Mouse (Mus musculus) hindbrain, embryonic 12.5 days (tissue): ENCODE data around the gene Apoa5. TPM values are rescaled to one million over a fixed set of nuclear protein-coding genes. Genes with fewer than 3 reads are reported as not detected.

ENCODE experiments used
- ATAC-seq: fragments of 200-750 bp; cut with Nextera tagmentation; 2 replicates; pipeline ENCODE4 v1.8.0; 2017; ENCODE audit warnings: moderate TSS enrichment; ENCODE audit not compliant: low FRiP score
- H3K27ac ChIP-seq: fragments of 300-500 bp; sonication (generic); 2 replicates; pipeline ENCODE4 v1.5.1; 2016; ENCODE audit warnings: mild to moderate bottlenecking
- H3K27me3 ChIP-seq: fragments of 300-500 bp; sonication (generic); 2 replicates; pipeline ENCODE4 v1.6.1; 2016; ENCODE audit warnings: mild to moderate bottlenecking
- H3K36me3 ChIP-seq: fragments of 300-500 bp; sonication (generic); 2 replicates; pipeline ENCODE4 v1.6.1; 2016; ENCODE audit warnings: mild to moderate bottlenecking
- H3K4me1 ChIP-seq: fragments of 300-500 bp; sonication (generic); 2 replicates; pipeline ENCODE4 v1.6.1; 2016
- H3K4me2 ChIP-seq: fragments of 300-500 bp; sonication (generic); replicated peaks from 2 replicates; pipeline ENCODE4 v1.6.1; 2016; ENCODE audit warnings: mild to moderate bottlenecking
- H3K4me3 ChIP-seq: fragments of 300-500 bp; sonication (generic); 2 replicates; pipeline ENCODE4 v1.5.1; 2016; ENCODE audit warnings: mild to moderate bottlenecking
- H3K9ac ChIP-seq: fragments of 300-500 bp; sonication (generic); 2 replicates; pipeline ENCODE4 v1.6.1; 2016; ENCODE audit warnings: mild to moderate bottlenecking, moderate library complexity
- H3K9me3 ChIP-seq: fragments of 300-500 bp; sonication (generic); replicated peaks from 2 replicates; pipeline ENCODE4 v1.6.1; 2016; ENCODE audit warnings: mild to moderate bottlenecking
- WGBS: fragments of 180-500 bp; shearing (Covaris S2); methylation state at CpG from one replicate; pipeline ENCODE4 v1.1.7; 2016; 5-methylcytosine and 5-hydroxymethylcytosine counted together
- polyA plus RNA-seq: library from polyadenylated mRNA; unstranded; fragments of >200 nt; fragmentation: Nextera tagmentation; extraction: Ambion mirVana; gene quantifications from 2 replicates; pipeline ENCODE4 v1.2.1, GENCODE M21; 2016

Apoa5 gene
- polyA plus RNA-seq, 1 experiment from 2014 or later: 0.19 TPM

DNA sequence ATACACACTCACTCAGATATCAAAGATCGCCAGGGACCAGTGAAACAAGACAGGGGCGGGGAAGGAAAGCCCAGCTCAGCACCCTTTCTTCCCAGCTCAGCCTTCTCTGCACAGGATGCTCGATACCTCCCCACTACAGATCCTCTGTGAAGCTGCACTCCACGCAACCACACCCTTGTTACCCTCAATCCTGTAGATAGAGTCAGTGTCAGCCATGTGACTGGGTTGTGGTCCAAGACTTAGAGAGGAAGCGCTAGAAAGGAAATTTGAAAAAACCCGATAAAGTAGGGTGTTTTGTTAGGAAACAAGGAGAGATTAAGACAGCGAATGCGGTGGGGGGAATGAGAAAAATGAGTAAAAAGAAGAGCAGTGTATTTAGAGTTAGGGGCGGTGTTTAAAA is 3.6 kb downstream of the Apoa5 start:
- Histone ChIP-seq H3K27me3 (peaks cover 25% of the 10 kb centered on the region), H3K9ac (no peak overlapping the region), H3K9me3 (no peaks in the 10 kb centered on the region), H3K4me3 (no peak overlapping the region), H3K27ac (no peak overlapping the region), H3K4me2 (peak overlapping the region; percentile 99; the same call in 1 of the 2 replicates), H3K4me1 (peaks cover 15% of the 10 kb centered on the region), H3K36me3 (peaks cover 22% of the 10 kb centered on the region)
- WGBS: 90% methylated on average over 9 of the region's 9 CpGs
- ATAC-seq: no peak

DNA sequence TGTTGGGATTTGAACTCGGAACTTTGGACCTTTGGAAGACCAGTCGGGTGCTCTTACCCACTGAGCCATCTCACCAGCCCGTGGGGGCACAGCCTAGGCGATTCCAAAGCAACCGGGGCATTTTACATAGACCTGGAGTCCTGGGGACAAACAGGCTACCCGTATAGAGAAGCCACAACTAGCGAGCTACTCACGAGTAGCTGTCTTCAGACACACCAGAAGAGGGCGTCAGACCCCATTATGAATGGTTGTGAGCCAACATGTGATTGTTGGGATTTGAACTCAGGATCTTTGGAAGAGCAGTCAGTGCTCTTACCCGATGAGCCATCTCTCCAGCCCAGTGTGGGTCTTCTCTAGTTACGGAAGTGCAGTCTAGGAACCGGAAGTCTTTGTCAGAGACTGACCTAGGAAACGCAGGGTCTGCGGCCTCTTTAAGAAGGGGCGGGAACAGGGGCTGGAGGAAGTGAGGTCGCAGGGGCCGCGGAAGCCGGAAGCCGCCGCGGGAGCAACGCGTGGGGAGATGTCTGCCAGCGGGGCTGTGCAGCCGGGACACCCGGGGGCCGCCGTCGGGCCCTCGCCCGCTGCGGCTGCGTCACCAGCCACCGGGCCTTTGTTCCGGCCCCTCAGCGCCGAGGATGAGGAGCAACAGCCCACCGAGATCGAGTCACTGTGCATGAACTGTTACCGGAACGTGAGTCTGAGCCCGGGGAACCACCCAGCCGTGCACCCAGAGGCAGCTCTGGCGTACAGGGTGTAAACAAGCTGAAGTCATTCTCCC is 4.4 kb downstream of the Apoa5 start, which contains the start of gene Zpr1:
Gene Zpr1 (plus strand): TSS at position 388 of the 778 bp plus-strand sequence.
- Histone ChIP-seq H3K27me3 (peaks cover 25% of the 10 kb centered on the region), H3K4me2 (peak within 1 kb of the TSS; percentile 99), H3K4me3 (peak within 1 kb of the TSS; percentile 91), H3K9me3 (no peaks in the 10 kb centered on the region), H3K4me1 (peaks cover 15% of the 10 kb centered on the region), H3K36me3 (peaks cover 29% of the 10 kb centered on the region), H3K27ac (peak within 1 kb of the TSS; percentile 5), H3K9ac (peak within 1 kb of the TSS; percentile 78)
- 5% methylated on average over 45 of the region's 45 CpGs for WGBS
- ATAC-seq: peak; percentile 93

DNA sequence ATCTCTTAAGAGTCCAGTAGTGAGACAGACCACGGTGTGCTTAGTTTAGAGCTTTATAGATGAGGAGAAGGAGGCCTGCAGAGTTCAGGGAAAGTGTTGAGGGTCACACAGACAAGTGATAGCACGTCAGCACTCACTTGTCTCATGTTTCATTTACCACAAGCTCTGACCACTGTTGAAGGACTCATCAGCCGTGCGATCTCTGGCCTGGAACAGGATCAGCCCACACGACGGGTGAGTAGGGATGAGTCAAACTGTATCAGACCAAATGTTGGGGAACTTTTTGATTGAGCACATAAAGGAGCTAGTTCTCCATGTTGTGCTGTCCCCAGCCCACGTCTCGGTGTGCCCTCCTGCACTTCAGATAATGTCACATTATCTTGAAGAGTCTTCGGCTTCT is 6.1 kb downstream of the Apoa5 start:
- Histone ChIP-seq H3K9me3 (no peaks in the 10 kb centered on the region), H3K4me2 (no peak overlapping the region), H3K27ac (no peak overlapping the region), H3K36me3 (peaks cover 42% of the 10 kb centered on the region), H3K9ac (no peak overlapping the region), H3K27me3 (peaks cover 20% of the 10 kb centered on the region), H3K4me3 (no peak overlapping the region), H3K4me1 (peaks cover 15% of the 10 kb centered on the region)
- no peak for ATAC-seq
- 93% methylated on average over 9 of the region's 9 CpGs for WGBS

DNA sequence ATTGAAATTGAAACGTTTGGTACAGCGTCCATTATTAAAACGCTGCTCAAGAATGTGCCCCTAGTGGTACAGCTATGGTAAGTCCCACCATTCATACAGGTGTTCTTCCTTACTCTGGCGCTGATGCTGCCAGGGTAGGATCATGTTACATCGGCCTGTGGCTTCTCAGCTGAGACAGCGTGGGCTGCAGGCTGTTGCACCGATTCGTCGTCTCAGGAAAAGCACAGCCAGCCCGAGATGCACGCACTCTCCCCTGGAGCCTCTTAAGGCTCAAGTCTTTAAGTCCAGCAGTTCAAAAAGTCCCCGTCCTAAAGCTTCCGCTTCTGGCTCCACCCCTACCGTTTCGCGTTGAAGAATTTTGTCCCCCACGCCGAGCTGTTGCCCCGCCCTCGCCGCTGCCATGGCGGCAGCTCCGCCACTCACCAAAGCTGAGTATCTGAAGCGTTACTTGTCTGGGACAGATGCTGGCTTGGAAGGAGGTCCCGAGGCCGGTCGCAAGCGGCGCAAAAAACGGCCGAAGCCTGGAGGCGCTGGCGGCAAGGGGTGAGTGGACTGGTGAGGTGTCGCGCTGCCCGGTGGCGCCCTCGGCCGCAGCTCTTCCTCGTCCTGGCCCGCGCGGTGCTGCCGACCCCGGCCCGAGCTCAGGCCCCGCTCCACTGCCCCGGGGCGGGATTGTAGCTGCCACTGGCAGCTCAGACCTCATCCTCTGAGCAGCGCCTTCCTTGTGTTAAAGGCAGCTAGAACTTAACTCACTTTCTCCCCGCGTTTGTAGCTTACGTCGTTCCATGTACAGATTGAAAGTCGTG is 14.4 kb downstream of the Apoa5 start, which contains the start of gene Bud13:
Gene Bud13 (plus strand): TSS at position 378 of the 806 bp plus-strand sequence.
- Histone ChIP-seq H3K27ac (peak within 1 kb of the TSS; percentile 83), H3K9me3 (no peaks in the 10 kb centered on the region), H3K4me1 (peaks cover 9% of the 10 kb centered on the region), H3K9ac (peak within 1 kb of the TSS; percentile 88), H3K4me3 (peak within 1 kb of the TSS; percentile 80), H3K36me3 (peaks cover 52% of the 10 kb centered on the region), H3K4me2 (peak within 1 kb of the TSS; percentile 67), H3K27me3 (no peaks in the 10 kb centered on the region)
- under 1% methylated on average over 55 of the region's 55 CpGs for WGBS
- peak; percentile 89 for ATAC-seq

DNA sequence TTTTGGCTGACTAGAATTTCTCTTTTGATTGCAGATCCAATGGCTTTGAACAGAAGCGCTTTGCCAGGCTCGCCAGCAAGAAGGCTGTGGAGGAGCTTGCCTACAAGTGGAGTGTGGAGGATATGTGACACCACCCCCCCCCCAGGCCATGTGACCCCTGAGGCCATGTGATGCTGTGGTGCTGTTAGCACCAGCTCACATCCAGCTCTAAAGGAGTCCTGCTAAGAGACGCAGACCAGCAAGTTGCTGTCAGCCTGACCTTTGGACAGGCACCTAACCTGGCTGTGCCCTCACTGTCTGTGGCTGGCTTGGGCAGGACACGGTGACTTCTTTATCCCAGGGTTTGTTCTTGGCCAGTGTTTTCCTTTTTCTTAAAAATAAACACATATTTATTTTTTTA is 29.9 kb downstream of the Apoa5 start:
- Histone ChIP-seq H3K4me2 (no peak overlapping the region), H3K36me3 (peaks cover 54% of the 10 kb centered on the region), H3K4me1 (no peaks in the 10 kb centered on the region), H3K27ac (no peak overlapping the region), H3K9me3 (no peaks in the 10 kb centered on the region), H3K27me3 (no peaks in the 10 kb centered on the region), H3K9ac (no peak overlapping the region), H3K4me3 (no peak overlapping the region)
- ATAC-seq: no peak
- WGBS: 89% methylated on average over 4 of the region's 4 CpGs

DNA sequence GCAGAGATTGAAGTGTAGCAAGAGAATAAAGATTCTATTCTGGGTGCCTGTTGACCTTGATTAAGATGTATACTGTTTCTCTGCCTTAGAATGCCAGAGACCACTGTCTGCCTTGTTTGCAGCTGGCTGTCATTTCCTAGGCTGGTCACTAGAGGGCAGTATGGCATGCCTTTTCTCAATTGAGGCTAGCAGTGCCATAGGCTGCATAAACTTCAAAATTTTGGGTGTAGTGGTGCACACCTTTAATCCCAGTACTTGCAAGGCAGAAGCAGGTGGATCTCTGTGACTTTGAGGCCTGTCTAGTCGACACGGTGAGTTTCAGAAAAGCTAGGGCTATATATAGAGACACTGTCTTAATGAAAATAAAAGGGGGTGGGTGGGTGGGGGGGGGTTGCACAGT is 33.7 kb downstream of the Apoa5 start:
- H3K36me3 ChIP-seq: peaks cover 23% of the 10 kb centered on the region
- 8% methylated on average over 2 of the region's 2 CpGs for WGBS
- H3K9ac ChIP-seq: no peak overlapping the region
- no peaks in the 10 kb centered on the region; the same call in 1 of the 2 replicates for H3K27me3 ChIP-seq
- no peak overlapping the region for H3K27ac ChIP-seq
- no peak overlapping the region for H3K4me3 ChIP-seq
- H3K4me2 ChIP-seq: no peak overlapping the region
- H3K9me3 ChIP-seq: no peaks in the 10 kb centered on the region
- 0 out of 2 replicates have a peak, but pooled peaks cover 2% of the 10 kb centered on the region for H3K4me1 ChIP-seq
- ATAC-seq: no peak

DNA sequence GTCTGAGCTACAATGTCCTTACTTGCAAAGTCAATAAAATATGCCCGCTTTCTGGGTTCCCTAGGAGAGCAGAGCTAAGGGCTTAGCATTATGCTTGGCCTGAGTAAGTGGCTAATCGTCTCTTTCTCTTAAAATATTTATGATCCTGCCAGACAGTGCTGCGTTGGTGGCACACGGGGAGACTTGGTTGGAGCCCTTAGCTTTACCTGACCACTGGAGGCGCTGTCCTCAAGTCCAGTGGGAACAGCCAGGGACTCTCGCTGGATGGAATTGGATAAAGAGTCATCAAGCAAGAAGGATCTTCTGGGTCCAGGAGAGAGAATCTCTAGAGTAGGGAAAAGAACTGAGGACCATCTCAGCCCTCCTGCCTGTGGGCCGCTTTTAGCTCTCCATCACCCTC is 40.7 kb downstream of the Apoa5 start:
- Histone ChIP-seq H3K4me2 (no peak overlapping the region), H3K4me3 (no peak overlapping the region), H3K9ac (no peak overlapping the region), H3K36me3 (no peaks in the 10 kb centered on the region), H3K27ac (no peak overlapping the region), H3K9me3 (no peaks in the 10 kb centered on the region), H3K4me1 (peaks cover 15% of the 10 kb centered on the region; the same call in 1 of the 2 replicates), H3K27me3 (no peaks in the 10 kb centered on the region; the same call in none of the 2 replicates)
- WGBS: 15% methylated on average over 7 of the region's 7 CpGs
- 0 out of 2 replicates have a peak, but pooled peaks have one; percentile 6 for ATAC-seq

DNA sequence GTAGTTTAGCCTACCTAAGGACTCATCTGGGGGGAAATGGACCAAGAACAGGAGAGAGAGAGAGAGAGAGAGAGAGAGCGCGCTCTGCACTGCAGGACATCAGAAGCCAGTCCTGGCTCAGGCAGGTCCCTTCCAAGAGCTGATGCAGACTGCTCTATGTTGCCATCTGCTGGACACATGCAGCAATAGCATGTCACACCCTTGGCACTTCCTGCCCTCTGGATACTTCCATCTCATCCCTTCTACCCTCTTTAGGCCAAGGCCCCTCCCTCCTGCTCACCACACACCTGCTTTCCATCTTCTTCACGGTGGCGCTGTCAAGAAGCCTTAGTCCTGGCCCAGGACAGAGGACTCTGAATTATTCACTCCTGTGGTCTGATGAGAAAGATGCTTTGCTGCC is 46.1 kb downstream of the Apoa5 start:
- no peaks in the 10 kb centered on the region for H3K36me3 ChIP-seq
- ATAC-seq: peak; percentile 25; the same call in 1 of the 2 replicates
- H3K4me1 ChIP-seq: peaks cover 27% of the 10 kb centered on the region
- H3K9ac ChIP-seq: no peak overlapping the region
- no peak overlapping the region for H3K27ac ChIP-seq
- no peak overlapping the region for H3K4me2 ChIP-seq
- H3K4me3 ChIP-seq: no peak overlapping the region
- 1% methylated on average over 4 of the region's 4 CpGs for whole genome bisulfite sequencing
- no peaks in the 10 kb centered on the region; the same call in 1 of the 2 replicates for H3K9me3 ChIP-seq
- H3K27me3 ChIP-seq: no peaks in the 10 kb centered on the region

DNA sequence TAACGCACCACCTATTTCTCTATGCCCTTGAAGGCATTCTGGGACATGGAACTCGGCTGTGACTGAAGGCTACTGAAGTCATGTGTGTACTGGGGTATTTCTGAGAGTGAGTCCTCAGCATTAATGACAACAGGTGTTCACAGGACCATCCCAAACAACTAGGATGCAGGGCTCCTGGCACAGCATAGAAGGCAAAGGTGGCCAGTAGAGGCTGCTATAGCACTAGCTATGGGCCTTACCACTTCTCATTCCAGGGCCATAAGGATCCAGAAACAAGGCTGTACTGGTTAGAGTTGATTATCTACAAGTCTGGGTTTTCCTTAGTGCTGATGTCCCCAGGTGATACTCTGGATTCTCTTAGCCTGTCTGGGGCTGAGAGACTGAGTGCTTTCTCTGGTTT is 46.5 kb downstream of the Apoa5 start:
- H3K4me1 ChIP-seq: peaks cover 27% of the 10 kb centered on the region
- no peak overlapping the region for H3K27ac ChIP-seq
- 42% methylated on average over 2 of the region's 2 CpGs for WGBS
- H3K9ac ChIP-seq: no peak overlapping the region
- H3K27me3 ChIP-seq: no peaks in the 10 kb centered on the region
- no peak overlapping the region for H3K4me3 ChIP-seq
- H3K9me3 ChIP-seq: no peaks in the 10 kb centered on the region; the same call in 1 of the 2 replicates
- no peaks in the 10 kb centered on the region for H3K36me3 ChIP-seq
- ATAC-seq: no peak
- no peak overlapping the region for H3K4me2 ChIP-seq

DNA sequence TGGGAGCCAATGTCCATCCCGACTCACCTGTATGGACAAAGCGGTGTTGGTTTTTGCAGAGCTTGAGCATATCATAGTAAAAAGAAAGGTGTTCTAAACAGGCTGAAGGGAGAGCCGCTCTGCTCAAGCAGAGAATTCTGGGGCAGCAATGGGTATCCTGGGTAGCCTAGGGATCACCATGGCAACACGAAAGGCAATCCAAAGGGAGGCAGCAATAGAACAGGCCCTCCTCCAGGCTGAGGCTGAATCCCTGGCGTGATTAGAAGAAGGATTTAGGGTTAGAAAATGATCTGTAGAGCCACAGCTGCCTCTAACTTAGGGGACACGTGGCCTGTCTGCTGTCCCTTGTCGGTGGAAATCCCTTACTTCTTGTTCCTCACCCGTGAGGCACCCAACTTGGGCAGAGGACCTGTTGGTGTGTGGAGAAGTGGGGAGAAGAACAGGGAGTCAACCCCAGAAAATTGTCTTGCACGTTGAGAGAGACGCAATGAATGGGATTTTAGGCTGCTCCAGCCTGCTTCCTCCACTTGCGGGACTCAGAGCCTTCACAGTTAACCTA is 47.5 kb downstream of the Apoa5 start:
- no peak overlapping the region for H3K9ac ChIP-seq
- 31% methylated on average over 11 of the region's 11 CpGs for WGBS
- 0 out of 2 replicates have a peak overlapping the region, but pooled peaks have one; percentile 0 for H3K4me2 ChIP-seq
- H3K4me1 ChIP-seq: peaks cover 27% of the 10 kb centered on the region
- peak; percentile 58; the same call in 1 of the 2 replicates for ATAC-seq
- no peaks in the 10 kb centered on the region for H3K27me3 ChIP-seq
- H3K9me3 ChIP-seq: no peaks in the 10 kb centered on the region; the same call in 1 of the 2 replicates
- no peak overlapping the region for H3K4me3 ChIP-seq
- H3K27ac ChIP-seq: peak overlapping the region; percentile 17; the same call in 1 of the 2 replicates
- H3K36me3 ChIP-seq: no peaks in the 10 kb centered on the region

DNA sequence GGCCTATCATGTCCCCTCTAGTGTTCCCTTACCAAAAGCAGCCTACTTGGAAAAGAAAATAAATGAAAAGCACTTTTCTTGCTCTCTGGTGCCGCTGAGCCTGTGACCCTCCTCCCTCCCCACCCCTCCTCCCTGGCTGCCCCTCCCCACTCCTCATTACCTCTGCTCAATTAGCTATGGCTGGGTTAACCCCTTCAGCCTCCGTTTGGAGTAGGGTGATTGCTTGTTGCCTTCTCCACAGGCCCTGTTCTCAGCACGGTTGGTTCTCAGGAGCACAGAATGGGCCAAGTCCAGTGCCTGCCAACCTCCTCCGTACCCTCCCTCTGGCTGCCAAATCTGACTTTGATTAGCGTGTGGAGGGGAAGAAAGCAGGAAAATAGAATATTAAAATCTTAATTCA is 48.0 kb downstream of the Apoa5 start:
- H3K4me3 ChIP-seq: no peak overlapping the region
- H3K36me3 ChIP-seq: no peaks in the 10 kb centered on the region
- H3K27ac ChIP-seq: 0 out of 2 replicates have a peak overlapping the region, but pooled peaks have one; percentile 17
- WGBS: 9% methylated on average over 5 of the region's 5 CpGs
- no peaks in the 10 kb centered on the region; the same call in 1 of the 2 replicates for H3K9me3 ChIP-seq
- no peaks in the 10 kb centered on the region for H3K27me3 ChIP-seq
- H3K9ac ChIP-seq: no peak overlapping the region
- 0 out of 2 replicates have a peak overlapping the region, but pooled peaks have one; percentile 0 for H3K4me2 ChIP-seq
- H3K4me1 ChIP-seq: peaks cover 27% of the 10 kb centered on the region
- peak; percentile 44; the same call in 1 of the 2 replicates for ATAC-seq

DNA sequence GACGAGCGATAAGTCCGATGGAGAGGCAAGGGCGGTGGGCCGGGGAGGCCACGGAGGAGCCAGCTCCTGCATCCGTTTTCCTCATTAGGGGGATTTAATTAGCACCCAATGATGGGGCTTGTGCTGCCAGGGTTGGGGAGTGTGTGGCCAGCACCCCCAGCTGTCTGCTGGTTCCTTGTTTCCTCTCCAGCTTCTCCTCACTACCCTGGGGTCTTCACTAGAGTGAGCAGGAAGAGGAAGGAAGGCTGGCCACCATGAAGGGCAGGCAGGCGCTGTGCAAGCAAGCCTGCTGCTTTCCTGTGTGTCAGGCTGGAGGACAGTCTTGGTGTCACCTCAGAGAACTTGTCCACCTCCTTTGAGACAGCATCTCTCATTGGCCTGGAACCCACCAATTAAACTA is 48.5 kb downstream of the Apoa5 start:
- Histone ChIP-seq H3K9ac (no peak overlapping the region), H3K36me3 (no peaks in the 10 kb centered on the region), H3K9me3 (no peaks in the 10 kb centered on the region; the same call in 1 of the 2 replicates), H3K27me3 (no peaks in the 10 kb centered on the region), H3K4me1 (peaks cover 27% of the 10 kb centered on the region), H3K4me3 (no peak overlapping the region), H3K27ac (peak overlapping the region; percentile 12; the same call in 1 of the 2 replicates), H3K4me2 (no peak overlapping the region)
- ATAC-seq: no peak
- WGBS: 58% methylated on average over 8 of the region's 8 CpGs
